Mouse (Mus musculus): ENCODE measurements at regions not wholly inside any gene's neighbourhood (a gene's known extent, or its start where the extent isn't known, plus 50 kb on each side); places are given as distances from the start of the nearest gene placed in this dataset.

- TF ChIP-seq CTCF (IDR thresholded peaks at IDR 0.05) (no peak), POLR2A (IDR thresholded peaks at IDR 0.05; ENCODE audit: insufficient read depth, low read depth, low read length) (no peak)
These were observed 196.4 kb upstream of the Egln3 start for GRCm38 (mm10) chr12:54400084-54400483.
